Mouse (Mus musculus) c-Kit-positive CD71-negative TER-119-negative erythroid progenitor cells, embryonic 14.5 days (primary cell): Measurements from ENCODE around the gene Mgst2.

ENCODE experiments used
- DNase-seq: peaks from one replicate; pipeline ENCODE4 v3.0.0-alpha.2; 2013; ENCODE audit warnings: low read depth

Mgst2 gene

DNA sequence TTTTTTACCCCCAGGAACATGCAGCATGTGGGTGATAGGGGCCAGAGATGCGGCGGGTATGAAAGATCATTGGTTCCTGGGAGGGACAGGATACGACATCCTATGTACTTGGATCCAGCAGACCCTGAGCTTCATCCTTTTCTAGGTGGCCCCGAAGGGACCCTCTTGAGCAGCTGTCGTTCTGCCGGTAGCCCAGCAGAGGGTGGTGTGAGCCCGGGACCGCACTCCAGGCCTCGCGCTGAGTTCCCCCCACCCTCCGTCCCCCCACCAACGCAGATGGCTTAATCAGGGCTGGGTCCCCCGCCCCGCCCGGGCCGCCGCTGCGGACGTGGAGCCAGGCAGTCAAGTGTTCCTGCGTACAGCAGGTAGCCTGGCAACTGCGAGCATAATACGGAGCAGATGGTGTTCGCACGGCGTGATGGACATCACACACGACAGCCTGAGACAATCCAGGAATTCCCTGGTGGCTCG, 41.2 kb downstream of the Mgst2 start:
- peak; percentile 39 for DNase-seq

DNA sequence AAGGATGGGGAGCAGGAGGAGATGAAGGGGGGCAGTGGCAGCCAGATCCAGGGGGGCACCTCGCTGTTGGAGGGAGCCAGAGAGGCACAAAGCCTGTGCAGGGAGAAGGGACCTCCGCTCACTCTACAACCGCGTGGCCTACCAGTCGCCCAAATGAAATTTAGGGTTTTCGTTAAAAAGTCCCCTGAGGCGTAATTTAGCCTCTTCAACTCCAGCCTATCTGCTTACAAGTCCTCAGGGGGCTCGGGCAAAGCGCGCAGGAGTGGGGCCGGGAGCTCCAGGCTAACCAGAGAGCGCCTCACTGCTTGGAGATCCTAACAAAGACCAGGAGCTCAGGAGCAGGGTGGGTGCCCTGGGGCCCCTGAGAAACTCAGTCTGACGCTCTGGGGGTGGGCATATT, 41.8 kb downstream of the Mgst2 start:
- no peak for DNase-seq

DNA sequence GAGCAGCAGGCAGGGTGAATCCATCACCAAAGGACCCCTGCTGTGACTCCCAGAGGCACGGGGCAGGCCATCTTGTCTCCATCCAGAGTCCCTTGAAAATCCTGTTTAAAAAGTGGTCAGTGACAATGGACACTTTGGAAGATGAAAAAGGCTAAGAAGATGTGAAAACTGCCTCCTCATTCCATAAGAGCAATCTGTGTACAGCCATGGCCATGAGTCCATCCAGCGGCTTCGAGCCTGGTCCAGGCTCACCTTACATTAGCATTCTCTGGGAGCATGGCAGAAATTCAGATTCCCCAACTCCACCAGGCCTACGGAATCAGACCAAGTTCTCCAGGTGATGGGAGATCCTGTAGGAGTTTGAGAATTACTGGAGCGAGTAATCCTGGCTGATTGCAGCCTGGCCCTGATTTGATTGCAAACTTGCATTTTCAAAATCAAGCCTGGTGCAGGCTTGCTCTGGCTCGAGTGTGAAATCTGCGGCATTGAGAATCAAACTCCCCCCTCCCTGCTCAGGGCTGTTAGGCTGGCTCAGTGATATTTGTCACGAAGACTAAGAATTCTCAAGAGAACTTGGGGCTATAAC, 42.6 kb downstream of the Mgst2 start:
- no peak for DNase-seq

DNA sequence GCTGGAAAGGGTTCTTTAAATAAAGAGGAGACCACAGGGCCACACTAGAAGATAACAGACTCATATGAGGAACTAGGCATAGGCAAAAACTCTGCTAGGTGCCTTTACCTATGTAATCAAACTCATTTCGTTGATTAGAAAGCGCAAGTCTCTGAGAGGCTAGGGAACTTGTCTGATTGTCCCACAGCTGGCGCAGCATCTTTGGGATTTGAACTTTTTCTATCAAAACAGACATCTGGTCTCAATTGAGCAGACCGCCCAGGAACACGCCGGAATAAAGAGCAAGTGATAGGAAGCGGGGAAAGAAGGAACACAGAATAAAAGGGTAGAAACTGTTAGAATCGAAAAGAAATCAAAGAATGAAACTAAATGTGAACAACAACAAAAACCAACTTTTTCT, 43.3 kb downstream of the Mgst2 start:
- DNase-seq: no peak

DNA sequence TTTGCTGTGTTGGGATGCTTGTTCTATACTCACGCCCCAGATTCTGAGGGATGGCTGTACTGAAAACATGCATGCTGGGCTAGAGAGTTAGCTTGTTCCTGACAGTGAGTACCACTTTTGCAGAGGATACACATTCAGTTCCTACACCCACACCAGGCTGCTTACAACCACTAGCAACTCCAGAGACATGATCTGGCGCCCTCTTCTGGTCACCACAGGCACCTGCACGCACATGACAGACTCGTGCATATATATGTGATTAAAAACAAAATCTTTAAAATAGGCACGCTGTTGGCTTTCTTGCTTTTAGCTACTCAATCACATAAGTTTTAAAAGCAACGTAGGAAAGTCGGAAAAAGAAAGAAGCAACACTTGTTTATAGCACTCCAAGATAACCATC, 45.1 kb downstream of the Mgst2 start:
- DNase-seq: no peak

DNA sequence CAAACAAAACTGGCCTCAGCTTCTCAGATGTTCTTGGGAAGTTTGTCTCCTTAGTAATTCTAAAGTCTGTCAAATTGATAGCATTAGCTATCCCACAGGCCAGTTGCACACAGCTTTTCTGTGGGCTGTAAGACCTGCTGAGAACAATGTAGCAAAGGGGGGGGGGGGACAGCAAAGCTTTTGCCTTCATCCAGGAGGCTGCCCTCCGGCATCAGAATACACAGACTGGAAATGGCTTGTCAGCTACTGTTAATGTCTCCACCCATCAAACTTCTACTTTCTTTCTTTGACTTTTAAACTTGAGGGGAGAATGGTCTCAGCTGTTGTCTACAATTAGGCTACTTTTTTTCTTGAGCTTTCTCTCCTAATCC, 48.2 kb downstream of the Mgst2 start:
- no peak for DNase-seq

DNA sequence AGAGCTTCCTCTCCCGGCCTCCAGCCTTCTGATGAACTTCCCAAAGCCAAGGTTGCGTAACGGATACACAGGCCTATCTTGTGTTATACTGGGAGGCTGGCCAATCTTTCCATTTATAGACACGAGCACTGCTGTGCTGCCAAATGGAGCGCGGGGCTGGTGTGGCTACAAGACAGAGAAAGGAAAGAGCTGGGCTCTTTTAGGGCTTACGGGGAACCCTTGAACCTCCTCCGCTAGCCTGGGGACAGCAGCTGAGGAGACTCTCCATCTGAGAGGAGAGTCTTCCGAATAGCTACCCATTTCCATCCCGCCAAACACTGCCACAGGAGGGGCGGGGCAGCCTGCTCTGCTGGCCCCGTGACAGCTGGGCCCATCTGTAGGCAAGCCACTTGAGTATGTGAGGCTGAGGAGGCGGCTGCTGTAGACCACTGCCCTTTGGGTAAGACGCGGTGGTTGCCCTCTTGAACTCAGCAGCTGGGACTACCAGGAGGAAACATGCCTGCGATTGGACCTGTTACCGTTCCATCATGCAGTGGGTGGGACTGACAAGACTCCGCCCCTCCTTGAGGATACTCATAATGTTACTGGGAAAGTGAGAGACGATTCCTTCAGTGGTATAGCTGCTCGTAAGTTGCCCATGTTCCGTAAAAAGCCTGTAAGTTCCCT, 48.7 kb downstream of the Mgst2 start:
- no peak for DNase-seq

DNA sequence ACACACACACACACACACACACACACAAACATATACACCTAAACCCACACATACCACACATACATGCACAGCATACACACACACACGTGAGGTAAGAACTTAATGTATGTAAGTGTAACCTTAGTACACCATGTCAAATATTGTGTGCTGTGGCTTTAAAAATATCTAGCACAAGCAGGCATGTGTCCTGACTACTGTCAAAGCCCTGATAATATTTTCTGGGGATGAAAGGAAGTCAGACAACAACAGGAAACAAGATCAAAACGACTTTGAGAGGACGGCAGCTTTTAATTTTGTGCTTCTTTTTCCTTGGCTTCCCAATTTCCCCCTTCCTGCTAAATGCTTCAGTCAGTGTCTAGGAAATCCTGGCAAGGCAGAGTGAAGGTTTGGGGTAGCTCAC, 52.2 kb downstream of the Mgst2 start:
- DNase-seq: no peak

DNA sequence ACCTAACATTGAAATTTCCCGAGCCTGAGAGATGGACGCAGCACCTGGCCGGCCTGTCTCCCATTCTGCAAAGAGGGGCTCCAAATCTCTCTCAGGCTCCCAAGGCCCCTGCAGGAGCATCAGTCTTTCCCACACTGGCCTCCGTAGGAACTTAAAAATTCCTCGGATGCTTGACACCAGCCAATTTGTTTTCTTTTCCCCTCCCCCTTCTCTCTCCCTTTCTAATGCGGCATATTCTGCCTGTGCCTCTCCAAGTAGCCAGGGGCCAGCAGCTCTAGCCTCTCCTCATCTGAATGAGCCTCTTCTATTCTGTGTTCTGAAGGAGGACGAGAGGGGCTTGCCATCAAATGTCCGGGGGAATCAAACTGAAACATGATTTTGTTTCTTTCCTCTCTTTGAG, 53.1 kb downstream of the Mgst2 start:
- DNase-seq: no peak

DNA sequence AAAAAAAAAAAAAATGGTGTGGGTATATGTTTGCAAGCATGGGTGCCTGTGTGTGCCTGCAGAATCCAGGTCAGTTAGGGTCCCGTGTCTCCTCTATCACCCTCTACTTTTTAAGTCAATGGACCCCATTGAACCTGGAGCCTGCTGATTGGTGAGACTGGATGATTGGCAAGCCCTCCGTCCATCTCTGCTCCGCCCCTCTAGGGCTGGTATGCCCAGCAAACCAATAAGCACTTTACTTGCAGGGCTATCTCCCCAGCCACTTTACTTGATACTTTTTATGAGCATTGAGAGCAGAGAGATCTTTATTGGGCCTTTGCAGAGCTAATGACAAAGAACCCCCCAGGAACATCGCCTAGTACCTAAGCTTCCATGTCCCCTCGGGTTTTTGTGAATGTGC, 54.3 kb downstream of the Mgst2 start:
- no peak for DNase-seq

DNA sequence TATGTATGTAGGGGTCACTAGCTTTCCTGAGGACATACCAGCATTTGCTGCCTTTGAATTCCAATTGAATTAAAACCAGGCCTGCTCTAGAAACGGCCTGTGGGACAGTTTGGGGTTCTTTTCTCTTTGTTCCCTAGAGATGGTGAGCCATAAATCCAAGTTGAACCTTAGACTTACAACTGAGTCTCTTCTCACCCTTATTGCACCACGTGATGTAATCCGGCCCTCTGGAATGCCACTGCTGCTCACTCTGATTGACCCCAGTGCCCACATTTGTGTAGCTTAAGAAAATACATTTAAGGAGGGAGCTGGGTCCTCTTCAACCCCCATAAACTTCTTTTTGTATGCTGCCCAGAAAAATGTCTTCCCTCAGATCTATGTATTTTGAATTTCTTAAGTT, 57.3 kb downstream of the Mgst2 start:
- no peak for DNase-seq

DNA sequence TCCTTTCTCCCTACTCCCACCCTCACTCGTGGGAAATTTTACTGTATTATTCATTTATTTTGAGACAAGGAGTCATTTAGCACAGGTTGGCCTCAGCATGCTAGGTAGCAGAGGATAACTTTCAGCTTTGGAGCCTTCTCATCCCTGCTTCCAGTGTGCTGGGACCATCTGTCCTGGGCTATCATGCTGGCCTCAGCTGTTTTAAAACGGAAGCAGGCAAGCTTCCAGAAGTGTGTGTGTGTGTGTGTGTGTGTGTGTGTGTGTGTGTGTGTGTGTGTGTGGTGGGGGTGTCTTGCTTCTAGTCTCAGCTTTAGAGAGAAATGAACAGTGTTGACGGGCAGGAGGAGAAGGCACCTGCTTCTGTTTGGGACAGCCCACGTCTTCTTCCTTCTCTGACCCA, 57.7 kb downstream of the Mgst2 start:
- DNase-seq: no peak

DNA sequence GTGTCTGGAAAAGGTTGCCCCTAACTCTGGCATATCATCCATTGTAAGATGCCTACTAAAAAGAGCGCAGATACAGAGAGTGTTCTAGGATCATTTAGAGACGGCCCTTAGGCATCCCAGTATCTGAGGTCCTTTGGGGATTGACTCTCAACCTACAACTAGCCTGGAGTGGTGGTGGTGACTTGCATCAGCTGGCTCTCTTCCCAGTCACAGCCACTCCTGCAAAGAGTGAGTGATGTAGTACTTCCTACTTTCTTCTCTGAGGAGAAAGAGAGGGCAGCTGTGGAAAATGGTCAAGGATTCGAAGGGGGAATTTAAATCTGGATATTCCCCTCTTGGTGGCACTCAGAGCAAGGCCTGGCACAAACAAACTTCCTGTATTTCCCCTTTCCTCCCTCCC, 59.2 kb downstream of the Mgst2 start:
- DNase-seq: no peak

DNA sequence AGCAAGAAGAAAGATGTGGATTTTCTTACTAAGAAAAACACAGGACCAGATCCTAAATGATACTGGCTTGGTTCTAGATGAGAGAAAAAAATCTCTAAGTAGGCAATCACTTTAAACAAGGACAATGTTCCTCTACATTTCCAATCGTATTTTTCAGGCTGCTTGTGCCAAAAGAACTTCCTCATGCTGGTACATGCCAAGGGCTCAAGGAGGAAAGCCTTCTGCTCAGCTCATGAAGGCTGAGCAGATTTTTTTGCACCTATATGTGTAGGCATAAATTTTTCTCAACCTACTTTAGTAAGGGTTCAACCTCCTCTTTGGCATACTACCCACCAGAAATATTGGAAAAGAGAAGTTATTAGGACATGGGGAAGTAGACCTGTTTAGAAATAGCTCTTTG, 59.8 kb downstream of the Mgst2 start:
- no peak for DNase-seq

DNA sequence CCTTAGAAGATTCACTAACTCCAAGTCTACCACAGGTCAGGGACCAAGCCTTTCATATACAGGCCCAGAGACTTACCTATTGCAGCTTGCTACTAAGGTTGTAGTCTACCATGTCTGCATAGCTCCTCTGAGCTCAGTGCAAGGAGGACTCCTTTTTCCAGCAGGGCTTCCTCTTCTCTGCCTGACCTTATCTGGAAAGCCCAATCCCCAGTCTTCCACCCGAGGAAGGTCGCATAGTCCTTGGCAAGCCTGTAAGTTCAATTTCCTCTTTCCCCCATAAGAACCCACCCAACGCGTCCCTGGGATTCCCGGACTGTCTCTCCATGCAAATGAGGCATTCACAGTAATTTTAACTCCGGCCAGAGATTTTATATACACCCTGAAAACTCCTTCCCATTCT, 66.1 kb downstream of the Mgst2 start:
- DNase-seq: no peak

DNA sequence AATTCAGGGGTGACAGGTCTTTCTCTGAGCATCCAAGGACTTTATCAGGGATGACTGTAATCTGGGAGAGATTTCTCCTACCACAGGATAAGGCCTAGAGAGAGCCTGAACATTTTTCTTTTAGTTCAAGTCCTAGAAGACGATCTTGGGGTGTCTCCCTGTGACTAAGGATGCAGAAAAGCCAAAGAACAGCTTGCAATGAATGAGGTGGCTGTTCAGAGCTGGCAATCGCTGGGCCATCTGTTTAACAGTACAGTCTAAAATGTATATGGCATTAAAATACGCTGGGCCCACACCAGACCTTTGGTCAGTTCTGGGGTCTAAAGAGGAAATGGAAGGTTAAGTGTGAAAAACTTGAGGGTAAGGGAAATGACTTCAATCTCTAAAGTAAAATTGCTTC, 67.3 kb downstream of the Mgst2 start:
- no peak for DNase-seq

DNA sequence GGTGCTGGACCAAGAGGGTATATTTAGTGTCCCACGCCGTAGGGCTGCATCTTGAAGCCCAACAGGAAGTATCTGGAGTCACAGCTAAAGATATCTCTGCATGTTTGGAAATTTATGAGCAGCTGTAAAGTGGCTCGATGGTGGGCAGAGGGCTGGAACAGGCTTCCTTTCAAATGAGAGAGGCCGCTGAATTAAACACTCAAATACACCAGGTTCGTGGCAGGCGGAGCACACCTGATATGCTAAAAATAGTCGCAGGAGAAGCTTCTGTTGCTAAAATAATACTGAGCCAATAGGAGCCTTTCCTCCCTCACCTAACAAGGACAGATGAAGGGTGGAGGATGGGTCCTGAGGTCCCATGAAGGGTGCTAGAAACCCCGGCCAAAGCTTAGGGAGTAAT, 67.8 kb downstream of the Mgst2 start:
- DNase-seq: no peak

DNA sequence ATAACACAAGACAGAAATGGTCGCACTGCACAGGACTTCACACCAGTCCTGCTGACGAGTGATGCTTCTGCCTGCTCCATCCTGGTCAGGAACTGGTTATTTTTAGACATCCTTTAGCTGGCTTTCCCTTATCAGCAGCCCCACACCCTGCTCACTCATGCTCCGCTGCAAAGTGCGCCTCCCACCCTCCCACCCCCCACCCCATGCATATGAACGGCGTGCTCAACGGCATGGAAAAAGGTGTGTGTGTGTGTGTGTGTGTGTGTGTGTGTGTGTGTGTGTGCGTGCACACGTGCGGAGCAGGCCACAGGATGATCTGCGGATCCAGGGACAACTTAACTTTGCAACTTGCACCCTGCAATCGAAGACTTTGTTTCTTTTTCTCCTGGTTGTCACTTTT, 68.3 kb downstream of the Mgst2 start:
- DNase-seq: no peak

DNA sequence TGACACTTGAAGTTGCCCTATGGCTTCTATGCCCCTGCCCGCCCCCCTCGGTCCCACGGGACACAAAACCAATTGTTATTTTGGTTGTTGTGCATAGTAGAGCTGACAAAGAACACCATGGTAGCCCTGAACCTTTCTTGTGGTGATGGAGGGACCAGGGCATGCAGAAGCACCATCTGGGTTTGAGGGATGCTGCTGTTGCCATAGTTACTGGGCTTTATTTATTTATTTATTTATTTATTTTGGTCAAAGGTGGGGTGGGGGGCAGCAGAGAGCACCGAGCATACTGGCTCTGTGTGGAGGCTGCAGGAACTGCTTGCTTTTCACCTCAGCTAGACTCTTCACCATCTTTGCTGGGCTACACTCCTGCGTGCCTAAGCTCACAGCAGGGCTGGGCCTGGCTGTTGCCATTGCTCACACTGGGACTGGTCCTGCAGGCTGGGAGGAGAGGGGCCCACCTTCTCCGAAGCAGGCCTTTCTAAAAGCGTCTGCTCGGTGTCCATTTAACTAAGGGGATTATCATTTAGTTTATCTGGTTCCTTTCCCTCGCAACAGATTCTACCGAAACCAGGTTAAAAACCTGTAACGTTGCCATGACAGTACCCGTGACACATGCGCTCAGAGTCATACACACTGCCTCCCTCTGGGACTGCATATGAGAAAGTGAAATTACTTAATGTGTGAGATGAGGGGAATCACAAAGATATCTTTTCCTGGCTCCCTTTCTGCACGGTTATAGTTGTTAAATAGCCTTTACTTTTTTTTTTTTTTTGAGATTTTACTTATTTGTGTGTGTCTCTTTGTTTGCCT, 69.2 kb downstream of the Mgst2 start:
- DNase-seq: no peak

DNA sequence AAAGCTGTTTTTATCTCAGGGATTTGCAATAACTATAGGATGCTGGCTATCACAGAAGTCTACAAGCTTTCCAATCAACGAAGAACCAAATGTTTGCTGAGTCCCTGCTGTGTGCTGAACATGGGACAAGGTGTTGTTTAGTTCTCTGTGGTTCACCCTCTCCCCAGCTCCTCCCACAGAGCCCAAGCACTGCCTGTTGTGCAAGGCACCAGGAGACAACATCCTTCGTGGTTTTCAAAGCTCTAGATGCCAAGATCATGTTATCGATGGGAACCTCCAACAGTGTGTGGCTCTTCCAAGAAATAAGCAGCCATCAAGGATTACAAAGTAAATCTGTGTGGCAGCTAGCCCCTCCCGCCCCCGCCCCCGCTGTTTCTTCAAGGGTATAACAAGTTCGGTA, 70.5 kb downstream of the Mgst2 start:
- no peak for DNase-seq

DNA sequence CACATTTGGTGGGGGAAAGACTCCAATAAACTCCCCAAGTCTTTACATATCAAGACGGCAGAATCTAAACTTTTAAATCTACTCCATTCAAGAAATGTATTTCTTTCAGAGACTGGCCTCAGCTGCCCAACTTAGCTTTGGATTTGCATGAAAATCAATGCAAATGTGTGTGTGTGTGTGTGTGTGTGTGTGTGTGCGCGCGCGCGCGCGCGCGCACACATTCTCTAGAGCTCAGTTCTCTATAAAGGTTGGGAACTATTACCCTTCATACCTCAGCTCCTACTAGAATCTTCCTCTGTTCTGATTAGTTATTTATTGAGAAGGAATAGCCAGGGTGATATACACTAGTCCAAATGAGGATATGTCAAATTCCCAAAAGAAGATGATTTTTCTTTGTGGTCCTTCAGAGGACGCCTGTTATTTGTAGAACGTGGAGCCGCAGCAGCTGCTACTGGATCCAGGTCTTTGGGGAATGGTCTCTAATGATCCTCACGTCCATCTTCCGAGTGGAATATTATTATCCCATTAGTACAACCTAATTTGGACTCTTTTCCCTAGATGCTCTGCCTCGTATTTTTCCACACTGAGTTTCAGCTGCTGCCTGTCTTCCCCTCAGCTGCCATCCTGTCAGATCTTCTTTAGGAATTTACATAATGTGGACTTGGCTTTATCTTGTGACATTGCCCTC, 71.9 kb downstream of the Mgst2 start:
- no peak for DNase-seq
